Mouse (Mus musculus): ENCODE results near the gene Znhit6. TPM values are rescaled to one million over a fixed set of nuclear protein-coding genes. Genes with fewer than 3 reads are reported as not detected.

The Znhit6 gene
- polyA plus RNA-seq, 1 experiment = 20.6 TPM

DNA sequence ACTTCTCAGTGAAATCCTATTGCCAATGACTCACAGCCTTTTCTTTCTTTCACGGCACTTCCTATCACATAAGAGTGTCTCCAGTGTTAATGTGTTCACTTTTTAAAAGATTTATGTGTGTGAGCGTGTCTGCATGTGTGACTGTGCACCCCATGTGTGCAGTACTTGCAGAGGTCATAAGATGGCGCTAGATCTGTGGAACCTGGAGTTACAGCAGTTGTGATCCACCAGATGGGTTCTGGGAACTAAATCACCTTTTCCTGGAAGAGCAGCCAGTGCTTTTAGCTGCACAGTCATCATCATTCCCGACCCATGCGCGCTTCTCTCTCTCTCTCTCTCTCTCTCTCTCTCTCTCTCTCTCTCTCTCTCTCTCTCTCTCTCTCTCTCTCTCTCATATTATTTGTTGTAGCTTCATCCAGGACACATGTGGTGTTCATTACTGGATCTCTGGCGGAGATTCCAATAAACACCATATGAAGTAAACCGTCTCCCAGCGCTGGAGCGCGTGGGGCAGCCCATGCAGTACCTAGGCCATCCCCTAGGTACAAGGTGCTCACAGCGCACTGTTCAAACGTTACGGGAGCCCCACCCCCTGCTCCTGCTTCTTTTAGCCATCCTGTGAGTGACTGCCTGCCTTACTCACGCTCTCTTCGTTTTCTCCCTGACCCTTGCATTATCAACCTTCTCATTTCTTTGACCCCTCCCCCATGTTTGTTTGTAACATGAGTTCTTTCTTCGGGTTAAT is 43.8 kb downstream of the Znhit6 start:
- Histone ChIP-seq H3K4me2 (ENCODE audit: low read depth) (no peak overlapping the region), H3K27me3 (ENCODE audit: control insufficient read depth, insufficient read depth, insufficient read length) (no peaks in the 10 kb centered on the region), H3ac (ENCODE audit: control insufficient read depth, insufficient read length) (no peak overlapping the region), H3K4me3 (no peak overlapping the region), H3K36me3 (ENCODE audit: control insufficient read depth, insufficient read depth) (no peaks in the 10 kb centered on the region), H3K79me2 (ENCODE audit: control insufficient read depth, insufficient read depth) (no peaks in the 10 kb centered on the region)
- TF ChIP-seq MYOD1 (IDR thresholded peaks at IDR 0.05; ENCODE audit: control insufficient read depth in 1 of 3, insufficient read length in 2 of 3, low read depth in 2 of 3) = no peak
- TF ChIP-seq POLR2A (IDR thresholded peaks at IDR 0.05; ENCODE audit: insufficient read length, low read depth) = no peak
- no peak for TF ChIP-seq REST (IDR thresholded peaks at IDR 0.05; ENCODE audit: insufficient read depth, insufficient read length)
- no peak for TF ChIP-seq MAX (IDR thresholded peaks at IDR 0.05; ENCODE audit: low read depth)
- no peak for TF ChIP-seq USF1 (IDR thresholded peaks at IDR 0.05; ENCODE audit: low read depth)
- no peak for TF ChIP-seq TCF3 (IDR thresholded peaks at IDR 0.05; ENCODE audit: insufficient read length, low read depth)
- TF ChIP-seq E2F4 (IDR thresholded peaks at IDR 0.05; ENCODE audit: insufficient read depth) = no peak
- no peak for TF ChIP-seq MYOG (IDR thresholded peaks at IDR 0.05; ENCODE audit: control insufficient read depth in 1 of 3, insufficient read depth in 1 of 3, insufficient read length in 2 of 3, low read depth in 2 of 3)
- TF ChIP-seq CEBPB (IDR thresholded peaks at IDR 0.05; ENCODE audit: insufficient read depth, poor library complexity, severe bottlenecking) = no peak

DNA sequence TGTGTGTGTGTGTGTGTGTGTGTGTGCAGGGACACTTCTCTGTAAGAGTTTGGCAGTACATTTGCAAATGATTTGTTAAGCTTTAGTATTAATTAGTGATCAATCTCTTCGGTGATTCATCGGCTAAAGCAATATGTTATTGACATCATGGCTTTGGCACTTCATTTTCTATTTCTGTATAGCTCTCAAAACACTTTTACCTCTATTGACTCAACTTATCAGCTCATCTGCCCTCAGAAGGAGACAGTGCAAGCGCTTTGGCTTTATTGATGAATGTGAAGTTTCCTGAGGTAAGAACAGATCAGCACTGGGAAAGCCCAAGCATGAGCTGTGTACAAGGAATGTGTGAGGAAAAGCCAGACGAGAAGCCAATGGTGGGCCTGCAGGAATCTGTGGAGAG is 45.2 kb downstream of the Znhit6 start:
- no peak overlapping the region for H3K4me2 ChIP-seq (ENCODE audit: low read depth)
- H3K36me3 ChIP-seq (ENCODE audit: control insufficient read depth, insufficient read depth) = no peaks in the 10 kb centered on the region
- TF ChIP-seq POLR2AphosphoS2 (IDR thresholded peaks at IDR 0.05; ENCODE audit: insufficient read length, low read depth) (no peak), TCF12 (IDR thresholded peaks at IDR 0.05; ENCODE audit: insufficient read depth, poor library complexity, severe bottlenecking) (no peak), SRF (IDR thresholded peaks at IDR 0.05; ENCODE audit: control insufficient read depth, insufficient read length, low read depth) (no peak), TCF3 (IDR thresholded peaks at IDR 0.05; ENCODE audit: insufficient read length, low read depth) (no peak), E2F4 (IDR thresholded peaks at IDR 0.05; ENCODE audit: insufficient read depth) (no peak), MYOG (IDR thresholded peaks at IDR 0.05; ENCODE audit: control insufficient read depth in 1 of 3, insufficient read depth in 1 of 3, insufficient read length in 2 of 3, low read depth in 2 of 3) (no peak), MYOD1 (IDR thresholded peaks at IDR 0.05; ENCODE audit: control insufficient read depth in 1 of 3, insufficient read length in 2 of 3, low read depth in 2 of 3) (no peak), MAX (IDR thresholded peaks at IDR 0.05; ENCODE audit: low read depth) (no peak), CEBPB (IDR thresholded peaks at IDR 0.05; ENCODE audit: insufficient read depth, poor library complexity, severe bottlenecking) (no peak), POLR2A (IDR thresholded peaks at IDR 0.05; ENCODE audit: insufficient read length, low read depth) (no peak), USF1 (IDR thresholded peaks at IDR 0.05; ENCODE audit: low read depth) (no peak)
- H3ac ChIP-seq (ENCODE audit: control insufficient read depth, insufficient read length) = no peak overlapping the region
- H3K4me3 ChIP-seq = no peak overlapping the region
- no peaks in the 10 kb centered on the region for H3K27me3 ChIP-seq (ENCODE audit: control insufficient read depth, insufficient read depth, insufficient read length)
- no peaks in the 10 kb centered on the region for H3K79me2 ChIP-seq (ENCODE audit: control insufficient read depth, insufficient read depth)

DNA sequence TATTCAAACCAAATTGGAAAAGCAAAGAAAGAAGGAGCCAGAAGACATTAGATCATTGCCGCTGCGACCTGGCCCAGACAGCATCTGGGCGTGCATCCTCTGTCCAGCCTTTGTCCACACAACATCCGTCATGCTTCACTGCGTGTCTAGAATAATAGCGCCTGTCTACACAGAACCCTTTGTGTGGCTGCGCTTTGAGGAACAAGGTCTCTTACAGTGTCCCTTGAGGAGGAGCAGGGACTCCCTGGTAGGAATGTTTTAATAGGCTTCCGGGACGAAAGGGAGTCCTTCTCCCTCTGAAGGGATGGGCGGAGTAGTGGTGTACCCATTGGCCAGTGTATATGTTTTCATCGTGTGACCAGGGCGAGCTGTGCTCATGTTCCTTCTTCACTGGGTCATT is 47.0 kb downstream of the Znhit6 start:
- no peak overlapping the region for H3K4me2 ChIP-seq (ENCODE audit: low read depth)
- H3ac ChIP-seq (ENCODE audit: control insufficient read depth, insufficient read length) = no peak overlapping the region
- no peaks in the 10 kb centered on the region for H3K27me3 ChIP-seq (ENCODE audit: control insufficient read depth, insufficient read depth, insufficient read length)
- no peaks in the 10 kb centered on the region for H3K36me3 ChIP-seq (ENCODE audit: control insufficient read depth, insufficient read depth)
- no peak for TF ChIP-seq TCF12 (IDR thresholded peaks at IDR 0.05; ENCODE audit: insufficient read depth, poor library complexity, severe bottlenecking)
- no peaks in the 10 kb centered on the region for H3K79me2 ChIP-seq (ENCODE audit: control insufficient read depth, insufficient read depth)
- H3K4me3 ChIP-seq = no peak overlapping the region

DNA sequence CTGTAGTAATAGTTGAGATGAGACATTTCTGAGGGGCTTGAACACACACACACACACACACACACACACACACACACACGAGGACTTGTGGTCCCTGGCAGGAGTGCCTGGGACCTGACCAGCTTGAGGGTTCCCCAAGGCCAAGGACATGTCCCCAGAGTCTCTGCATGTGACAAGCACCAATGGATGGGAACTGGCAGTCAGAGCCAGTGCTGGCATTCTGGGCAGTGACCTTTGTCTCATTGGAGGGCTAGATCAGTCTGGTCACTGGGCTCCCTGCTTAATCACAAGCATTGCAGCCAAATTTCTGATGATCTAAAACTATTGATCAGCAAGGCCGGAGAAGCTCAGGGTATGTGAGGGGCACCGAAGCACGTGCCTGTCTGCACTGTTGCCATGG is 48.8 kb downstream of the Znhit6 start:
- H3K79me2 ChIP-seq (ENCODE audit: control insufficient read depth, insufficient read depth) = no peaks in the 10 kb centered on the region
- no peak overlapping the region for H3K4me3 ChIP-seq
- no peak overlapping the region for H3ac ChIP-seq (ENCODE audit: control insufficient read depth, insufficient read length)
- H3K27me3 ChIP-seq (ENCODE audit: control insufficient read depth, insufficient read depth, insufficient read length) = no peaks in the 10 kb centered on the region
- no peak overlapping the region for H3K4me2 ChIP-seq (ENCODE audit: low read depth)
- no peaks in the 10 kb centered on the region for H3K36me3 ChIP-seq (ENCODE audit: control insufficient read depth, insufficient read depth)
- no peak for TF ChIP-seq POLR2A (IDR thresholded peaks at IDR 0.05; ENCODE audit: insufficient read length, low read depth)
- no peak for TF ChIP-seq CEBPB (IDR thresholded peaks at IDR 0.05; ENCODE audit: insufficient read depth, poor library complexity, severe bottlenecking)
- TF ChIP-seq REST (IDR thresholded peaks at IDR 0.05; ENCODE audit: insufficient read depth, insufficient read length) = no peak
- TF ChIP-seq SRF (IDR thresholded peaks at IDR 0.05; ENCODE audit: control insufficient read depth, insufficient read length, low read depth) = no peak

DNA sequence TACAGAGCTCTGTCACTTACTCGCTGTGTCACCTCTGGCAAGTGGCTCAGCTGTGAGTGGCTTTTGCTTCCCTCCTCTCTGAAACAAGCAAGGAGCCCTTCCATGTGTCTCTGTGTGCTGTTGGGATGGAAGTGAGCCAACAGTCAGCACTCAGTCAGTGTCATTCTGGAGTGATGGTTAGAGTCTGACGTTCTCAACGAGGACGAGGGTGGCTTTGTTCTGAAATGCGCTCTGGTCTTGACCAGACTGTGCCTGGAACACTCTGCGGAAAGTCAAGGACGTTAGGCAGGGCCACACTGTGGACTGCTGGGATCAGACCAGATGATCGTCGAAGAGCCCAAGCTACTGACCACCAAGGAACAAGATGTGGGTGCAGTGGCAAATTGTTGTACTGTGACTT is 49.5 kb downstream of the Znhit6 start:
- Histone ChIP-seq H3K4me2 (ENCODE audit: low read depth) (no peak overlapping the region), H3K4me3 (no peak overlapping the region), H3ac (ENCODE audit: control insufficient read depth, insufficient read length) (no peak overlapping the region), H3K36me3 (ENCODE audit: control insufficient read depth, insufficient read depth) (no peaks in the 10 kb centered on the region), H3K79me2 (ENCODE audit: control insufficient read depth, insufficient read depth) (no peaks in the 10 kb centered on the region), H3K27me3 (ENCODE audit: control insufficient read depth, insufficient read depth, insufficient read length) (no peaks in the 10 kb centered on the region)
- TF ChIP-seq USF1 (IDR thresholded peaks at IDR 0.05; ENCODE audit: low read depth) (no peak), MAX (IDR thresholded peaks at IDR 0.05; ENCODE audit: low read depth) (no peak), CEBPB (IDR thresholded peaks at IDR 0.05; ENCODE audit: insufficient read depth, poor library complexity, severe bottlenecking) (no peak), TCF12 (IDR thresholded peaks at IDR 0.05; ENCODE audit: insufficient read depth, poor library complexity, severe bottlenecking) (no peak), POLR2A (IDR thresholded peaks at IDR 0.05; ENCODE audit: insufficient read length, low read depth) (no peak), MYOG (IDR thresholded peaks at IDR 0.05; ENCODE audit: control insufficient read depth in 1 of 3, insufficient read depth in 1 of 3, insufficient read length in 2 of 3, low read depth in 2 of 3) (no peak), E2F4 (IDR thresholded peaks at IDR 0.05; ENCODE audit: insufficient read depth) (no peak), TCF3 (IDR thresholded peaks at IDR 0.05; ENCODE audit: insufficient read length, low read depth) (no peak)
